Mouse (Mus musculus) left cerebral cortex, adult 6 months (tissue): ENCODE results near the gene Snx7. TPM values are rescaled to one million over a fixed set of nuclear protein-coding genes. Genes with fewer than 3 reads are reported as not detected.

ENCODE experiments used
- long read RNA-seq, 2 experiments: library from polyadenylated mRNA; unstranded; transcript quantifications; one replicate each; pipeline ENCODE4 v2.0.0; 2019 to 2020
- polyA plus RNA-seq: library from polyadenylated mRNA; unstranded; fragments of <200 nt; fragmentation: Nextera tagmentation; gene quantifications from 2 replicates; pipeline ENCODE4 v1.2.3, GENCODE M21; 2021

The Snx7 gene
- polyA plus RNA-seq: 15.2 and 16.0 TPM in 2 replicates
- long read RNA-seq, experiment 1, transcript Snx7-203 (8 exons, 1,588 nt): minor isoform, 7 of 117 reads
- long read RNA-seq, experiment 1, transcript Snx7-201 (9 exons, 2,021 nt): major isoform, 102 of 117 reads
- long read RNA-seq, experiment 1, partial matches to known transcripts: 1 of 117 reads
- long read RNA-seq, experiment 1, other reads (novel, unspliced or antisense): 6 of 117 reads
- long read RNA-seq, experiment 2, transcript Snx7-201 (9 exons, 2,021 nt): major isoform, 23 of 33 reads
- long read RNA-seq, experiment 2, partial matches to known transcripts: 3 of 33 reads
- long read RNA-seq, experiment 2, other reads (novel, unspliced or antisense): 3 of 33 reads

DNA sequence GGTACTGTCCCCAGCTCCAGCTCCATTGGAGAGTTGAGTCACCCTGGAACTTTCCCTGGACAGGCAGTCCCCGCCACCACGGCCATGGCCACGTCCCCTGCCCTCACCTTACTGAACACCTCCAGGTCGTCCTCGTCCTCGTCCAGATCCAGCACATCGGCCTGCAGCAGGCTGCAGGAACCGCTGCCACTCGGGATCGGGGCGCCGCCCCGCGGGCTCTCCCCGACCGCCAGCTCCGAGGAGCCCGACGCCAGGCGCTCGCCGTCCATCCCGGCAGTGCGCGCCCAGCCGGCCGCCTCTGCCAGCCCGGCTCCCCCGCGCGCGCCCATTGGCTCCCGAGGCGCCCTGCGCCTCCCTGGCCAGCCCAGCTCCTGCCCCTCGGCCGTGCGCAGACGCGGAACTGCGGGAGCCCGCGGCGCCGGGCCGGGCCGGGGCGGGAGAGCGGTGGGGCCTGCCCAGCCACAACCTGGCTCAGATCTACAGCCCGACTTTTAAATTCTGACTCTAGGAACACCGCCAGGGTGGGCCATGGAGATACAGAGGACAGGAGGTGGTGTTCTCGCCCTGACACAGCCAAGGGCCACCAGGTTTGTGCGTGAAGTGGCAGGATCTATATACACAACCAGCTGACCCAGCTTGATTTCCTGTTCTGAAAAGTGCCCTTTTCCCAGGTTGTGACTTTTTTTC, at the start of gene Snx7:
Snx7 (minus strand) TSS at position 300 of the 687 bp plus-strand sequence.

